Mouse (Mus musculus): ENCODE results near the gene Lamc2. TPM values are rescaled to one million over a fixed set of nuclear protein-coding genes. Genes with fewer than 3 reads are reported as not detected.
"Not testable (repeated sequence)": the region's sequence is repeated elsewhere in the genome, so short reads cannot be mapped to it uniquely, and the experiment has no call there.

Gene Lamc2
- polyA plus RNA-seq, 1 experiment from 2014 or later = 12.1 TPM

GRCm38 (mm10) chr1:153092237-153092975 is 93.8 kb downstream of the Lamc2 start:
- no peak overlapping the region for H3K27ac ChIP-seq
- H3K4me3 ChIP-seq = no peak overlapping the region
- peaks cover 17% of the 10 kb centered on the region for H3K4me1 ChIP-seq
- no peaks in the 10 kb centered on the region; the same call in 1 of the 2 replicates for H3K27me3 ChIP-seq
- no peaks in the 10 kb centered on the region for H3K9me3 ChIP-seq
- no peak for ATAC-seq (ENCODE audit: insufficient number of reproducible peaks, low FRiP score, low TSS enrichment, low read depth)
- 58% methylated on average over 5 of the region's 5 CpGs for WGBS
- H3K9ac ChIP-seq = no peak overlapping the region
- no peak overlapping the region for H3K4me2 ChIP-seq
- no peaks in the 10 kb centered on the region for H3K36me3 ChIP-seq

GRCm38 (mm10) chr1:153091438-153092236 is 94.6 kb downstream of the Lamc2 start:
- Histone ChIP-seq H3K36me3 (no peaks in the 10 kb centered on the region), H3K9me3 (no peaks in the 10 kb centered on the region), H3K27me3 (no peaks in the 10 kb centered on the region; the same call in 1 of the 2 replicates), H3K4me2 (no peak overlapping the region), H3K4me3 (no peak overlapping the region), H3K27ac (0 out of 2 replicates have a peak overlapping the region, but pooled peaks have one; percentile 17), H3K4me1 (peaks cover 17% of the 10 kb centered on the region), H3K9ac (no peak overlapping the region)
- 0 out of 2 replicates have a peak, but pooled peaks have one; percentile 50 for ATAC-seq (ENCODE audit: insufficient number of reproducible peaks, low FRiP score, low TSS enrichment, low read depth)
- WGBS = 34% methylated on average over 9 of the region's 9 CpGs

GRCm38 (mm10) chr1:153090807-153091206 is 95.4 kb downstream of the Lamc2 start:
- Histone ChIP-seq H3K9ac (no peak overlapping the region), H3K36me3 (no peaks in the 10 kb centered on the region), H3K27me3 (no peaks in the 10 kb centered on the region; the same call in 1 of the 2 replicates), H3K4me3 (no peak overlapping the region), H3K4me2 (no peak overlapping the region), H3K9me3 (no peaks in the 10 kb centered on the region), H3K27ac (no peak overlapping the region), H3K4me1 (peaks cover 11% of the 10 kb centered on the region)
- ATAC-seq (ENCODE audit: insufficient number of reproducible peaks, low FRiP score, low TSS enrichment, low read depth) = no peak
- 63% methylated on average over 4 of the region's 4 CpGs for WGBS

GRCm38 (mm10) chr1:153090081-153090480 is 96.2 kb downstream of the Lamc2 start:
- Histone ChIP-seq H3K27me3 (no peaks in the 10 kb centered on the region; the same call in 1 of the 2 replicates), H3K36me3 (no peaks in the 10 kb centered on the region), H3K27ac (no peak overlapping the region), H3K4me1 (peaks cover 11% of the 10 kb centered on the region), H3K4me3 (no peak overlapping the region), H3K4me2 (no peak overlapping the region), H3K9ac (no peak overlapping the region), H3K9me3 (no peaks in the 10 kb centered on the region)
- WGBS = 92% methylated on average over 2 of the region's 2 CpGs
- ATAC-seq (ENCODE audit: insufficient number of reproducible peaks, low FRiP score, low TSS enrichment, low read depth) = no peak

- WGBS = 79% methylated on average over 5 of the region's 5 CpGs
- no peak overlapping the region for H3K27ac ChIP-seq
These were observed 98.5 kb downstream of the Lamc2 start for GRCm38 (mm10) chr1:153087771-153088170.

GRCm38 (mm10) chr1:153085198-153085597 is 101.0 kb downstream of the Lamc2 start:
- H3K4me1 ChIP-seq = no peaks in the 10 kb centered on the region
- H3K27ac ChIP-seq = no peak overlapping the region
- H3K36me3 ChIP-seq = no peaks in the 10 kb centered on the region
- H3K27me3 ChIP-seq = no peaks in the 10 kb centered on the region
- WGBS = 89% methylated on average over 5 of the region's 5 CpGs
- no peak overlapping the region for H3K9ac ChIP-seq
- no peaks in the 10 kb centered on the region for H3K9me3 ChIP-seq
- no peak overlapping the region for H3K4me3 ChIP-seq
- no peak for ATAC-seq (ENCODE audit: insufficient number of reproducible peaks, low FRiP score, low TSS enrichment, low read depth)
- no peak overlapping the region for H3K4me2 ChIP-seq

More at GRCm38 (mm10) chr1:153087771-153088170, 98.5 kb downstream of the Lamc2 start:
- Histone ChIP-seq H3K4me1 (peaks cover 11% of the 10 kb centered on the region), H3K4me3 (no peak overlapping the region), H3K4me2 (no peak overlapping the region), H3K9me3 (no peaks in the 10 kb centered on the region), H3K27me3 (no peaks in the 10 kb centered on the region), H3K36me3 (no peaks in the 10 kb centered on the region), H3K9ac (no peak overlapping the region)
- ATAC-seq (ENCODE audit: insufficient number of reproducible peaks, low FRiP score, low TSS enrichment, low read depth) = no peak

- no peak overlapping the region for H3K4me2 ChIP-seq
- 66% methylated on average over 6 of the region's 6 CpGs for WGBS
- H3K4me1 ChIP-seq = no peaks in the 10 kb centered on the region
- no peaks in the 10 kb centered on the region for H3K27me3 ChIP-seq
- no peak overlapping the region for H3K9ac ChIP-seq
- H3K9me3 ChIP-seq = no peaks in the 10 kb centered on the region
- no peaks in the 10 kb centered on the region for H3K36me3 ChIP-seq
- no peak for ATAC-seq (ENCODE audit: insufficient number of reproducible peaks, low FRiP score, low TSS enrichment, low read depth)
- no peak overlapping the region for H3K4me3 ChIP-seq
- no peak overlapping the region for H3K27ac ChIP-seq
These were observed 102.1 kb downstream of the Lamc2 start for GRCm38 (mm10) chr1:153084191-153084590.

GRCm38 (mm10) chr1:153083233-153083632 is 103.0 kb downstream of the Lamc2 start:
- not testable (repeated sequence) for H3K27me3 ChIP-seq; H3K27ac ChIP-seq; H3K4me1 ChIP-seq; H3K9ac ChIP-seq; H3K36me3 ChIP-seq; H3K4me3 ChIP-seq; H3K9me3 ChIP-seq; ATAC-seq (ENCODE audit: insufficient number of reproducible peaks, low FRiP score, low TSS enrichment, low read depth); H3K4me2 ChIP-seq
- WGBS = 85% methylated on average over 10 of the region's 14 CpGs

- Histone ChIP-seq H3K4me2 (no peak overlapping the region), H3K9me3 (no peaks in the 10 kb centered on the region), H3K4me3 (no peak overlapping the region), H3K27ac (no peak overlapping the region), H3K9ac (no peak overlapping the region), H3K4me1 (peaks cover 23% of the 10 kb centered on the region), H3K27me3 (peaks cover 24% of the 10 kb centered on the region), H3K36me3 (no peaks in the 10 kb centered on the region)
- WGBS = 44% methylated on average over 6 of the region's 6 CpGs
- ATAC-seq (ENCODE audit: insufficient number of reproducible peaks, low FRiP score, low TSS enrichment, low read depth) = no peak
These were observed 110.3 kb downstream of the Lamc2 start for GRCm38 (mm10) chr1:153075955-153076354.

GRCm38 (mm10) chr1:153075087-153075736 is 111.0 kb downstream of the Lamc2 start:
- ATAC-seq (ENCODE audit: insufficient number of reproducible peaks, low FRiP score, low TSS enrichment, low read depth) = no peak
- peaks cover 24% of the 10 kb centered on the region for H3K27me3 ChIP-seq
- no peak overlapping the region for H3K4me3 ChIP-seq
- peaks cover 23% of the 10 kb centered on the region for H3K4me1 ChIP-seq
- no peaks in the 10 kb centered on the region for H3K36me3 ChIP-seq
- H3K27ac ChIP-seq = no peak overlapping the region
- WGBS = 60% methylated on average over 3 of the region's 3 CpGs
- H3K9ac ChIP-seq = no peak overlapping the region
- H3K9me3 ChIP-seq = no peaks in the 10 kb centered on the region
- H3K4me2 ChIP-seq = no peak overlapping the region

- H3K4me3 ChIP-seq = no peak overlapping the region
- WGBS = 12% methylated on average over 9 of the region's 9 CpGs
- H3K27ac ChIP-seq = no peak overlapping the region
- H3K9me3 ChIP-seq = no peaks in the 10 kb centered on the region
- peaks cover 23% of the 10 kb centered on the region for H3K4me1 ChIP-seq
- H3K4me2 ChIP-seq = no peak overlapping the region
- no peaks in the 10 kb centered on the region for H3K36me3 ChIP-seq
- H3K9ac ChIP-seq = no peak overlapping the region
- peaks cover 24% of the 10 kb centered on the region for H3K27me3 ChIP-seq
- ATAC-seq (ENCODE audit: insufficient number of reproducible peaks, low FRiP score, low TSS enrichment, low read depth) = no peak
These were observed 112.8 kb downstream of the Lamc2 start for GRCm38 (mm10) chr1:153073441-153073840.
